Mouse (Mus musculus): ENCODE measurements at regions not wholly inside any gene's neighbourhood (a gene's known extent, or its start where the extent isn't known, plus 50 kb on each side); places are given as distances from the start of the nearest gene placed in this dataset.
"Not testable (repeated sequence)": the region's sequence is repeated elsewhere in the genome, so short reads cannot be mapped to it uniquely, and the experiment has no call there.

DNA sequence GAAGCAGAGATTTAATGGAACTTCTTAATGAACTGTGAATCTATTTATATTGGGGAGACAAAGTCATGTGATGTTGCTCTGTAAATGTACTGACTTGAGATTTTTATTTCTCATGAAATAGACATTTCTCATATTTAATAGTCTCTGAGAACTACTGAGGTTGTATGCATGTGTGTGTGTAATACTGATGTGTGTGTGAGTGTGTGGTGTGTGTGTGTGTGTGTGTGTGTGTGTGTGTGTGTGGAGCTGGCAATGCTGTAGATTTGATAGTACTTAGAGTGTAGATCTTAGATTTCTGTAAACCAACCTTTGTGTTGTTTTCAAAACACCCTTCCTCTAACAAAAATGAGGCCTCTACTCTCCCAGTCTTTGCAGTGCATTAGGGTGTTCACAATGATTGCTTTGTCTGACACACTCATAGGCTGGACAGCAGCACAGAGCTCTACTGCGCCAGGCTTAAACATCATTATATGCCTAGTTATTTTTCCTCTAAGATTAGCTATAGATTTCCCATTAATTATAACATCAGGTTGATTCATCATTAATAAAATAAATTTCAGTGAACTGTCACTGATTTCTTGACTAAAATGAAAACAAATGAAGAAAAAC is 895.5 kb upstream of the Gm8797 start:
- no peaks in the 10 kb centered on the region for H3K4me1 ChIP-seq (ENCODE audit: insufficient read depth)
- H3K36me3 ChIP-seq (ENCODE audit: insufficient read depth), result no peaks in the 10 kb centered on the region
- DNase-seq (no peak), ATAC-seq (no peak)
- no peaks in the 10 kb centered on the region for H3K9me3 ChIP-seq (ENCODE audit: low read length)
- no peak overlapping the region for H3K27ac ChIP-seq (ENCODE audit: low read depth, low read length)
- no peak overlapping the region for H3K4me3 ChIP-seq (ENCODE audit: low read depth, low read length)
- 39% methylated on average over 1 of the region's 1 CpGs for WGBS
- H3K4me2 ChIP-seq (ENCODE audit: low read depth), result no peak overlapping the region
- H3K27me3 ChIP-seq (ENCODE audit: insufficient read depth, low read length), result no peaks in the 10 kb centered on the region
- no peak overlapping the region for H3K9ac ChIP-seq
- TF ChIP-seq CTCF (IDR thresholded peaks at IDR 0.05; ENCODE audit: low read depth), result no peak

DNA sequence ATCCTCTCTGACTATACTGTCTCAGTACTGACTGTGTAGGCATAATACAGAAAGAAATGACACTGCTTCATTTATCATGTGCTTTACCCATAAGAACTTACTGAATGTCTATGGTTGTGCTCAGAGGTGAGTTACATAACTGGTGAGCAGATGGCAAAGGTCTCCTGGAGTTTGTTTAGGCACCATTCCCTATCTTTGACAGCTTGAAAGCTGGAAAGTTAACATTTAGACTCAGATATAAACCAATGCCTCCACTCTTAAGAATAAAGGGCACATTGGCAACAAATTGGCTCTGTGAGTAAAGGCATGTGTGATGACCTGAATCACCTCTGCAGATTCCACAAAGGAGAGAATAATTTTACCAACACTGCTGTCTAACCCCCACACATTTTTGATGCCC is 894.0 kb upstream of the Gm8797 start:
- TF ChIP-seq CTCF (IDR thresholded peaks at IDR 0.05; ENCODE audit: low read depth), result no peak
- Histone ChIP-seq H3K27ac (ENCODE audit: low read depth, low read length) (no peak overlapping the region), H3K4me3 (ENCODE audit: low read depth, low read length) (no peak overlapping the region), H3K4me1 (ENCODE audit: insufficient read depth) (no peaks in the 10 kb centered on the region), H3K9me3 (ENCODE audit: low read length) (no peaks in the 10 kb centered on the region), H3K9ac (no peak overlapping the region), H3K27me3 (ENCODE audit: insufficient read depth, low read length) (no peaks in the 10 kb centered on the region), H3K4me2 (ENCODE audit: low read depth) (no peak overlapping the region), H3K36me3 (ENCODE audit: insufficient read depth) (no peaks in the 10 kb centered on the region)
- ATAC-seq, result no peak
- DNase-seq, result no peak

DNA sequence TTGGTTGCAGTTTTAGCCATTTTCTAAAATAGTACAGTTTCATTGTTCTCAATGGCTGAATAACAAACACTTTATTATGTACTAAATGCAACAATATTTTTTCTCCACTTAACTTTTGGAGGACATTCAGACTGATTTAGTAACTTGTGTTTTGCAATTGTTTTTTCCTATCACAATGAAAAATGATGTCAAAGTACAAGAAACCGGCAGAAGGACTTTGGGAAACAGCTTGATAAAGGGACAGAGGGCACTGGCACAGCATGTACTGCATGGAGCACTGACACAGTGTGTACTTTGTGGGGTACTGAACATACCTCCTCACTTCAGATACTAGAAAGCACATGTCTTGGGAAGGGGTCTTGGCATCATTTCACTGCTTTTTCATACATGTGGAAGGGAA is 884.4 kb upstream of the Gm8797 start:
- H3K4me3 ChIP-seq (ENCODE audit: low read depth, low read length), result no peak overlapping the region
- no peaks in the 10 kb centered on the region for H3K36me3 ChIP-seq (ENCODE audit: insufficient read depth)
- ATAC-seq (no peak), DNase-seq (no peak)
- H3K4me2 ChIP-seq (ENCODE audit: low read depth), result no peak overlapping the region
- no peaks in the 10 kb centered on the region for H3K9me3 ChIP-seq (ENCODE audit: low read length)
- no peaks in the 10 kb centered on the region for H3K4me1 ChIP-seq (ENCODE audit: insufficient read depth)
- no peak overlapping the region for H3K27ac ChIP-seq (ENCODE audit: low read depth, low read length)
- TF ChIP-seq CTCF (IDR thresholded peaks at IDR 0.05; ENCODE audit: low read depth), result no peak
- H3K27me3 ChIP-seq (ENCODE audit: insufficient read depth, low read length), result no peaks in the 10 kb centered on the region
- H3K9ac ChIP-seq, result no peak overlapping the region
- WGBS, result 83% methylated on average over 1 of the region's 1 CpGs

DNA sequence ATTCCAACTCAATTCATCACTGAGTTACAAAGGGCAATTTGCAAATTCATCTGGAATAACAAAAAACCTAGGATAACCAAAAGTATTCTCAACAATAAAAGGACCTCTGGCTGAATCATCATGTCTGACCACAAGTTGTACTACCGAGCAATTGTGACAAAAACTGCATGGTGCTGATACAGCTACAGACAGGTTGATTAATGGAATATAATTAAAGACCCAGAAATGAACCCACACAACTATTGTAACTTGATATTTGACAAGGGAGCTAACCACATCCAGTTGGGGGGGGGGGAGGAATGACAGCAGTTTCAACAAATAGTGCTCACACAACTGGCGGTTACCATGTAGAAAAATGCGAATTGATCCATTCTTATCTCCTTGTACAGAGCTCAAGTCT is 864.7 kb upstream of the Gm8797 start:
- H3K27ac ChIP-seq (ENCODE audit: low read depth, low read length), result no peak overlapping the region
- no peak overlapping the region for H3K9ac ChIP-seq
- 96% methylated on average over 3 of the region's 3 CpGs for WGBS
- TF ChIP-seq CTCF (IDR thresholded peaks at IDR 0.05; ENCODE audit: low read depth), result no peak
- no peaks in the 10 kb centered on the region for H3K4me1 ChIP-seq (ENCODE audit: insufficient read depth)
- H3K36me3 ChIP-seq (ENCODE audit: insufficient read depth), result no peaks in the 10 kb centered on the region
- no peak for ATAC-seq
- no peak overlapping the region for H3K4me2 ChIP-seq (ENCODE audit: low read depth)
- H3K4me3 ChIP-seq (ENCODE audit: low read depth, low read length), result no peak overlapping the region
- H3K27me3 ChIP-seq (ENCODE audit: insufficient read depth, low read length), result no peaks in the 10 kb centered on the region
- no peaks in the 10 kb centered on the region for H3K9me3 ChIP-seq (ENCODE audit: low read length)
- DNase-seq, result no peak

DNA sequence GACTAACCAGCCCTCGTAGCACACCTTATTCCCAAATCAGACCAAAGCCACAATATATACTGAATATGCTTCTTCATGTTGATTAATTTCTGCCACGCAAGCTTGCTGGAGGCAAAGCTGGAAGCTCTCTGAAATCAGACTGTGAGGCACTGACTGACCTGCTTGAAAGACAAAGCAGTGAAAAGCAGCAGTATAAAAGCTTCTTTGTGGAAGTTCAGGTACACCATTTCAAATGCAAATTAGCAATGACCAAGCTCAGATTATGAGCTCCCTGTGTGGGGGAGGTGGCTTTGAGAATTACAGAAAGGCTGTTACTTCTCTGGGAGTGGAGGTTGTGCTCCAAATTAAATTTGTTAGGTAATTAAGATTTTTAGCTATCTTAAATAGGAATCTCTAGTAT is 857.5 kb upstream of the Gm8797 start:
- H3K9ac ChIP-seq, result no peak overlapping the region
- H3K4me2 ChIP-seq (ENCODE audit: low read depth), result no peak overlapping the region
- no peak overlapping the region for H3K27ac ChIP-seq (ENCODE audit: low read depth, low read length)
- no peaks in the 10 kb centered on the region for H3K36me3 ChIP-seq (ENCODE audit: insufficient read depth)
- DNase-seq, result no peak
- WGBS, result 67% methylated on average over 2 of the region's 2 CpGs
- no peaks in the 10 kb centered on the region for H3K27me3 ChIP-seq (ENCODE audit: insufficient read depth, low read length)
- H3K4me1 ChIP-seq (ENCODE audit: insufficient read depth), result no peaks in the 10 kb centered on the region
- no peak overlapping the region for H3K4me3 ChIP-seq (ENCODE audit: low read depth, low read length)
- 0 out of 2 replicates have a peak, but pooled peaks cover 6% of the 10 kb centered on the region for H3K9me3 ChIP-seq (ENCODE audit: low read length)
- TF ChIP-seq CTCF (IDR thresholded peaks at IDR 0.05; ENCODE audit: low read depth), result no peak
- ATAC-seq, result no peak

DNA sequence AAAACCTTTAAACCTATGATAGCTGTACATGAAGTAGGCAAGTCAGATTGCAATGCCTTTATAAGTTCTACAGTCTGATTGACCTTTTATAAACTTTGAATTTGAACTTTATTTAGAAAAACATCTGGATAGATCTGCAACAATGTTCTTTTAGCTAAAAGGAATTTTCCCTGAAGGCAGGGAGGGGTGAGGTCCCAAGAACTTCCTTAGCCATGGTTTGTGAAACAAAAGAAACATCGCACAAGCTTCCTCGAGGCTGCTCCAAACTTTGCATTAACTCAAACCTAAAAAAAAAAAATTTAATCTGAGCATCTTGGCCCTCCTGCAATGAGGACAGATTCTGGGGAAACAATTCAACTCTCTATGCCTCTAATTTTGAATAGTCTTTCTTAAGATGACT is 854.8 kb upstream of the Gm8797 start:
- Histone ChIP-seq H3K4me3 (ENCODE audit: low read depth, low read length) (no peak overlapping the region), H3K27ac (ENCODE audit: low read depth, low read length) (no peak overlapping the region), H3K4me2 (ENCODE audit: low read depth) (no peak overlapping the region), H3K36me3 (ENCODE audit: insufficient read depth) (no peaks in the 10 kb centered on the region), H3K9me3 (ENCODE audit: low read length) (0 out of 2 replicates have a peak, but pooled peaks cover 6% of the 10 kb centered on the region), H3K9ac (no peak overlapping the region), H3K27me3 (ENCODE audit: insufficient read depth, low read length) (no peaks in the 10 kb centered on the region), H3K4me1 (ENCODE audit: insufficient read depth) (no peaks in the 10 kb centered on the region)
- WGBS, result 71% methylated on average over 2 of the region's 2 CpGs
- DNase-seq (no peak), ATAC-seq (no peak)
- TF ChIP-seq CTCF (IDR thresholded peaks at IDR 0.05; ENCODE audit: low read depth), result no peak

DNA sequence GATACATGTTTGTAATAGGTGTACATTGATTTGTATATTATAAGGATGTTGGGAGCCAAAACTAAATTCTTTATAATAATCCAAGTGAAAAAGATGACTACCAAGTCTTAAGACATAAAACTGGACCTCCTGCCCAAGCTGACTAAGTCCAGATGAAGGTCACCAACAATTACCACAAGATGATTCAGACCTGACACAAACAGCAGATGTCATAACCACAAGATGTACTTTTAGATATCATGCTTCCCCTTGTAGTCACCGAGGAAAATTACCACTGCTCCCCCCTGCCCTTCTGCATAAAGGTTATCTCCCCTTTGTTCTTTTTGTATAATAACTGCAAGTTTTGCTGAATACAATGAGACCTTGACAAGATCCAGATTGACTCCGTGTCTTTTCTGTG is 843.0 kb upstream of the Gm8797 start:
- not testable (repeated sequence) for H3K4me3 ChIP-seq (ENCODE audit: low read depth, low read length); H3K27me3 ChIP-seq (ENCODE audit: insufficient read depth, low read length); H3K4me1 ChIP-seq (ENCODE audit: insufficient read depth); H3K4me2 ChIP-seq (ENCODE audit: low read depth); H3K36me3 ChIP-seq (ENCODE audit: insufficient read depth); ATAC-seq; H3K27ac ChIP-seq (ENCODE audit: low read depth, low read length); DNase-seq; H3K9me3 ChIP-seq (ENCODE audit: low read length); H3K9ac ChIP-seq
- WGBS, result 80% methylated on average over 2 of the region's 2 CpGs

DNA sequence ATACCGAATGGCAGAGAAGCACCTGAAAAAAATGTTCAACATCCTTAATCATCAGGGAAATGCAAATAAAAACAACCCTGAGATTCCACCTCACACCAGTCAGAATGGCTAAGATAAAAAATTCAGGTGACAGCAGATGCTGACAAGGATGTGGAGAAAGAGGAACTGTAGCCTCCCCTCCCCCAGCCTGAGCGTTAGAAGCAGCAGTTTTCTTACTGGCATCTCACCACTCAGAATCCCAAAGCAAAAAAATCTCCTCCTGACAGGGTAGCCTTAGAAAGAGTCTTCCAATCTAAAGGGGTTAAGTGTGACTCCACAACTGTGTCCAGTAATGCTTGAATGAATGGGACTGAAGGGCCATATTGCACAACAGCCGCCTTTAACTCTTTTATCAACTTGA is 819.9 kb upstream of the Gm8797 start:
- ATAC-seq; H3K4me2 ChIP-seq (ENCODE audit: low read depth); H3K9ac ChIP-seq; DNase-seq; H3K9me3 ChIP-seq (ENCODE audit: low read length); H3K27me3 ChIP-seq (ENCODE audit: insufficient read depth, low read length); H3K4me3 ChIP-seq (ENCODE audit: low read depth, low read length); H3K27ac ChIP-seq (ENCODE audit: low read depth, low read length); H3K36me3 ChIP-seq (ENCODE audit: insufficient read depth); H3K4me1 ChIP-seq (ENCODE audit: insufficient read depth): not testable (repeated sequence)
- WGBS, result 89% methylated on average over 3 of the region's 3 CpGs
